Mouse (Mus musculus) left cerebral cortex, postnatal 14 days (tissue): Measurements from ENCODE around the gene Zfp184. TPM values are rescaled to one million over a fixed set of nuclear protein-coding genes. Genes with fewer than 3 reads are reported as not detected.

Source experiments
- DNase-seq, 2 experiments: peaks; one replicate each; pipeline ENCODE4 v3.0.0; 2021 to 2022; ENCODE audit warnings: low spot score in 2 of 2, mixed read lengths in 1 of 2
- intact Hi-C: fragments of 180-260 bp; cut with DNase I; formaldehyde crosslinking; loops from one replicate; pipeline ENCODE4 v1.15.1; 2025
- total RNA-seq, 2 experiments: library from RNA; stranded (reverse); gene quantifications; 2 replicates each; pipeline ENCODE4 v1.2.3; 2021

The Zfp184 gene
- total RNA-seq, 2 experiments from 2014 or later, result 2.8 to 4.0 TPM

DNA sequence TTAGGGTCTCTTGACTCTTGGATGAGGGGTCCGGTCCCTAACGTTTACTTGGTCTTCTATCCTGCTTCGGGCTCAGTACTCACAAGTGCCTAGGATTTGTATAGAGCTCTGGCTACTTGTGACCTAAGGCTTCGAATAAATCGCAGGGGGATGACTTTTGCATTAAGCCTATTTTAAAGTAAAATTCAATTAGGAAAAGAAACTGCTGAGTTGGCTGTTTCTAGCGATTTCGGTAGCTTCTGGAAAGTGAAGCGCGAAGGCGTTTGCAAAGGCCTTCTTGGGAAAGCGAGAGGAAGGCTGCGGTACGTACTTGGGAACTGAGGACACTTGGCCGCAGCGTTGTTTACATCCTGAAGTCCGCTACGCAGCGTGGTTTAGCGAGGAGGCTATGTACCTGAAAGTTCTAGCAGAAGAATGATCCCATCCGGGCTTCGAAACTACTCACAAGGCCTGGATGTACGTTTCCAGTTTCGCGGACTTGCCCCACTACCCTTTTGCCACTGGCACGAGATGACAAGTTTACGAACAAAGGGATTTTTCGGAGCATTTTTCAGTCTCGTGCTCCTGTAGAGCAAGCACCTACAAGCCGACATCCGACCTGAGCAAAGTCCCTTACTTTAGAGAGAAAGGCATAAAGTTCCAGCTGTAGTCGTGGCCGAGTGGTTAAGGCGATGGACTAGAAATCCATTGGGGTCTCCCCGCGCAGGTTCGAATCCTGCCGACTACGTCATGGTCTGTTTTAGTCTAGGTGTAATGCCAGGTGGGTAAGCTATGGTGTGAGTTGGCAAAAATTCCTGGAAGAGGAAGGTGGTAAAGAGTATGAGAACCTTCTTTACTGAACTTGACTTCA is 26.1 kb upstream of the Zfp184 start:
- DNase-seq, result peak in 1 of 2 experiments; percentile 52
- intact Hi-C loops, result loop anchor here (5.0 kb wide), 2 partner anchors 79 to 104 kb away; no protein-coding TSS in a partner anchor

DNA sequence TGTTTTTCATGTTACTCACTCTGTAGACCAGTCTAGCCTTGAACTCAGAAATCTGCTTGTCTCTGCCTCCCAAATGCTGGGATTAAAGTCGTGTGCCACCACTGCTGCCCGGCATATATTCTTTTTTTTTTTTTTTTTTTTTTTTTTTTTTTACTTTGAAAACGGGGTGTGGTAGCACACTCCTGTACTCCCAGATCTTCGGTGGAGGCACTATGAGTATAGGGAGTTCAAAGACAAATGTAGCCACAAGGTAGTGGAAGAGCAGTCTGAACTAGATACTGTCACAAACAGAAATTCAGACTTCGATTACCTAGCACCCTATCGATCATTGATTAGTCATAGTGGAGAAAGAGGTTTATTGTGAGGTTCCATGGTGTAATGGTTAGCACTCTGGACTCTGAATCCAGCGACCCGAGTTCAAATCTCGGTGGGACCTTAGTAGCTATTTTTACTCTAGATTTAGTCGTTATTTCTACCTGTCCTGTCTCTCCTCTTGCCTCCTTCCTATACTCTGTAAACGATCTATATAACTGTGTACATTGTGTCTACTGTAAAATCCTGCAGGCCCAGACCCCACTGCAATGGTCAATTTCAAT is 25.0 kb upstream of the Zfp184 start:
- intact Hi-C loops, result loop anchor here (5.0 kb wide), 2 partner anchors 77 to 102 kb away; no protein-coding TSS in a partner anchor
- no peak for DNase-seq

GRCm38 (mm10) chr13:21920681-21921233 is 24.1 kb upstream of the Zfp184 start:
- no peak for DNase-seq

DNA sequence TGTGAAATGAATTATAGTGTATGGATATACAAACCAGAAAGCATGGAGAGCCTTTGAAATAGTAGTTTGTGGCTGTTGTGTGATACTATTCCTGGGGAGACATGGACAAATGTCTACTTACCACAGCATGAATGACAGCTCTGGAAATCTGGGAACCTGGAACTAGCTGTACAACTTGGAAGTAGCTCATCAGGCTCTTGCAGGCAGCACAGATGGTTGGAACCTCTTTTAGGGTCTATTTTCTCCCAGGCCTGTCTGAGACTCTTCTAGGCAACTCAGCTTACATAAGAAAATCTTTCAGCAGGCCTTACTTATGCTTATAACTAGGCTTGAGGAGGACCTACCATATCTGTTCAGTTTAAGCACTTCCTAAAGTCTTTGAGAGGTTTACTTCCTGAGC is 21.5 kb upstream of the Zfp184 start:
- intact Hi-C loops, result no loop called here
- DNase-seq, result no peak

More at GRCm38 (mm10) chr13:21920681-21921233, 24.1 kb upstream of the Zfp184 start:
- intact Hi-C loops, result no loop called here

- DNase-seq, result no peak
- intact Hi-C loops, result no loop called here
Measured at GRCm38 (mm10) chr13:21924734-21925335, 20.1 kb upstream of the Zfp184 start.

DNA sequence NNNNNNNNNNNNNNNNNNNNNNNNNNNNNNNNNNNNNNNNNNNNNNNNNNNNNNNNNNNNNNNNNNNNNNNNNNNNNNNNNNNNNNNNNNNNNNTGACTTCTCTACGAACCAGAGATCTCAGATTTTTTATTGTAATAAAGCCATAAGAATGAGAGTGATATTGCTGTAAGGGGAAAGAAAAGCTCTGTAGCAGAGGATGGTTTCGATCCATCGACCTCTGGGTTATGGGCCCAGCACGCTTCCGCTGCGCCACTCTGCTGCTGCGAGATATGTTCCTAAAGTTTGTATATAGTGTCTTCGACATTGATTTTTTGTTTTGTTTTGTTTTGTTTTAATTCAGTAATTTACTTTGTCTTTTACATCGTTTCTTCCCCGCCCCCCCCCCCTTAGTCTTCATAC is 13.9 kb upstream of the Zfp184 start:
- DNase-seq, result no peak
- intact Hi-C loops, result no loop called here

DNA sequence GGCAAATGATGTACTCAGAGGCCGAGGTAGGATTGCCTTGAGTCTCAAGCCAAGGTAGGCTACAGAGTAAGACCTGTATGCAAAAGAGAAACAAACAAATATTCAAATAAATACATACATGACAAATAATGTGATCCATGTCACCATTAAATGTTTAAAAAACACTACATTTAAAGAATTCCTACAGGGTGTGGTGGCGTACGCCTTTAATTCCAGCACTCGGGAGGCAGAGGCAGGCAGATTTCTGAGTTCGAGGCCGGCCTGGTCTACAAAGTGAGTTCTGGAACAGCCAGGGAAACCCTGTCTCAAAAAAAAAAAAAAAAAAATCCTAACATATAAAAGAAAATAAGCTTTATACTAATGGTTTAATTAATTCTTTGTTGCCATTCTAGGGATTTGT is 13.2 kb upstream of the Zfp184 start:
- intact Hi-C loops, result no loop called here
- DNase-seq, result no peak

DNA sequence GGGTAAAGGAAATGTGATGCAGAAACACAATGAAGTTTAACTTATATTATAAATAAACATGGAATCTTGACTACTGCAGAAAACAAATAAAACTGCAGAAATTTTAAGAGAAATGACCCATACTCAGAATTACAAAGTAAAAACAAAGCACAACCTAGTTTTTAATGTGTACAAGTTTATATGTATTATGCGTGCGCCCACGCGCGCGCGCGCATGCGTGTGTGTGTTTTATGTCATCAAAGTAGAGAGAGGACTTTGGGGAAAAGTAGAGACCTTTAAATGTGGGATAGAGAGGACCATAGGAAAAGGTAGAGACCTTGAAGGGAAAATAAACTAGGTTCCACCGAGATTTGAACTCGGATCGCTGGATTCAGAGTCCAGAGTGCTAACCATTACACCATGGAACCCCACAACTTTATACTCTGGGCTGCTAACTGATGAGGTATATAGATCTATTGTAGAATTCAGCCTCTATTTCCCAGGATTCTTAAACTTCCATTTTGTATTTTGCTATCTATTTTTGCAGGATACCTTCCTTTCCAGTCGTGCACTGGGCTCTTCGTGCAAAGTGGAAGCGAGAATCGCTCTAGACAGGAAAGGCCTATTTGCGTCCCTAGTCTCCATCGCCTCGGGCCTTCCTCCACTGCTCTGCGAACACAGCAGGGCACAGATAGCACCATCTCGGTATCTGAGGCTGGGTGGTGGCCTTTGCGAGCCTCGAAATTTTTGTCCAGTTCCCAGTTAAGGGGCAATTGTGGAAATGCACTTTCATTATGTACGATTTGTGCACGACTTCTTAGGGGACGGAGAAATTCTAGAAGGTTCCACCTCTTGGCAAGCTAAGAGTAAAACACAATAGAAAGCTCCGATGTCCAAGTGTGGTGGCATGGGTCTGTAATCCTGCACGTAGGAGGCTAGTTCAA is 11.0 kb upstream of the Zfp184 start:
- intact Hi-C loops, result no loop called here
- DNase-seq, result peak in 1 of 2 experiments; percentile 49

DNA sequence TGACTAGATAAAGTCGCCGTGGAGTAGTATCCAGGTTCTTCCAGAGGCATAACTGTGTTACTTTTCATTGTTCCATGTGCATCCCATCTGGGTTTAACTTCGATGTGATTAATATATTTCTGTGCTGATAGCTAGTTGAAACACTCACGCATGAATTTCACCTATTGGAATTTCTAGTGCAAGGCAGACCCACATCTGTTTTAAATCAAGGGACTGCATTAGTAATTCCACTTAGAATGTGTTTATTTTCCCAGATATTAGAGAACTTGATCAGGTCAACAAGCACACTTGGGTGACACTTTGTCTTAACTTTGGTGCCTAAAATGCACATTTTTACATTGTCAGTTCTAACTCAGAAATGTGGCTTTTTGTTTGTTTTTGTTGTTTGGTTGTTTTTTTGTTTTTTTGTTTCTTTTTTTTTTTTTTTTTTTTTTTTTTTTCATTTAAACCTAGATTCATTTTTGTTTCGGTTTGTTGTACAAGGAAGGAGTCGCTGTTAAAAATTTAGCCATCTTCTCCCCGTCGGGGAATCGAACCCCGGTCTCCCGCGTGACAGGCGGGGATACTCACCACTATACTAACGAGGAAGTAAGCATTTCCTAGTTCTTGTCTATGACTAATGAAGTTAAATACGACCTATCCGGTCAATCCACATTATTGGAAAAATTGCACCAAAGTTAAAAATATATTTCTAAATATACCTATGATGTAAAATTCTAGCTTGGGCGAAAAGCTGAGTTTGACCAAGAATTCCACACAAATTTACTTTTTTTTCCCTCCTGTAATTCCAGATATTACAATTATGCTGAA is 9.7 kb upstream of the Zfp184 start:
- intact Hi-C loops, result no loop called here
- DNase-seq, result peak; percentile 32 to 73

DNA sequence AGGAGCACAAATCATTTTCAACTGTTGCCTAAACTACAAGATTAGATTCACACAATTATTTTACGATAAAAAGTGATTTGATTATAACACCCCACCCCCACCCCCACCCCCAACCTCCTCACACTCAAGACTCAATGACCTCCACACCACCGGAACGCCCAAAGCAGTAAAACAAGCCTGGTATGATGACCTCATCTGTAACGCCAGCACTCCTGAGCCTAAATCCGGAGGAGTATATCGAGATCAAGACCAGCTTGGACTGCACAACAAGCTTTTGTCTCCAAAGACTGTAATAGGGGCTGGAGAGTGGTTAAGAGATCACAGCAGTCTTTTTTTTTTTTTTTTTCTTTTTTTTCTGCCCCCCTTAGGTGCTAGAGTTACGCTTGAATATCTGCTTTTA is 9.1 kb upstream of the Zfp184 start:
- intact Hi-C loops, result no loop called here
- no peak for DNase-seq

DNA sequence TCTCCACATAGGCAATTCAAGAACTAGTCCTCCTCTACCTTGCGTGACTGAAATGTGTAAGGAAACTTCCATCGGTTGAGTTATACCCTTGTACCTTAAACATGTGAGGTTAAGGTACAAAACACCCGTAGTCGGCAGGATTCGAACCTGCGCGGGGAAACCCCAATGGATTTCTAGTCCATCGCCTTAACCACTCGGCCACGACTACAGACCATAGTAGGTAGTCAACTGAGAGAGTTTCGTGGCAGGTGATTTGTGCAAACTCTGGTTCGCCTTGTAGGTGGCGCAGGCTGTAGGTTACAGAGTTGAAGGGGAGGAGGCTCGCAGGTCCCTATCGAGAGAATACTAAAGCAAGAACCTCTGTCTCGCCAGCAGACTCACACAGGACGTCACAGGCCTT is 7.9 kb upstream of the Zfp184 start:
- peak in 1 of 2 experiments; percentile 66 for DNase-seq
- intact Hi-C loops, result no loop called here

DNA sequence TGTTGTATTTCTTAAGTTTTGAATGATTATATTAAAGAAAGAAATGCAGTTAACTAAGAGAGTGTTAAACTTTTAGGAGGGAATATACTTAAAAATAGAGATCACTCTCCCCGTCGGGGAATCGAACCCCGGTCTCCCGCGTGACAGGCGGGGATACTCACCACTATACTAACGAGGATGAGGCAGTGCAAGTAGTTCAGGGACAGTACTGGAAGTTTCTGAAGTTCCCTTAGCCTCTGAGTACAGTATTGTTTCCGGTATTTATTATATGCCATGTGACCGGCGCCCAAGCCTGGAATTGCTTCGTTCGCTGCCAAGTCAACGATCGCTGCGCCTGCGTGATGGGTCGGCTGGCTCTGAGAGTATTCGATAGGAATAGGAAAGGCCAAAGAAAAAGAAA is 4.7 kb upstream of the Zfp184 start:
- intact Hi-C loops, result loop anchor here (5.0 to 10.0 kb wide), 3 partner anchors 775 to 1575 kb away; no protein-coding TSS in a partner anchor
- DNase-seq, result peak; percentile 90 to 97

- peak; percentile 85 to 93 for DNase-seq
- intact Hi-C loops, result loop anchor here (5.0 to 10.0 kb wide), 3 partner anchors 776 to 1574 kb away; no protein-coding TSS in a partner anchor
Measured at GRCm38 (mm10) chr13:21940811-21941321, 4.0 kb upstream of the Zfp184 start.

DNA sequence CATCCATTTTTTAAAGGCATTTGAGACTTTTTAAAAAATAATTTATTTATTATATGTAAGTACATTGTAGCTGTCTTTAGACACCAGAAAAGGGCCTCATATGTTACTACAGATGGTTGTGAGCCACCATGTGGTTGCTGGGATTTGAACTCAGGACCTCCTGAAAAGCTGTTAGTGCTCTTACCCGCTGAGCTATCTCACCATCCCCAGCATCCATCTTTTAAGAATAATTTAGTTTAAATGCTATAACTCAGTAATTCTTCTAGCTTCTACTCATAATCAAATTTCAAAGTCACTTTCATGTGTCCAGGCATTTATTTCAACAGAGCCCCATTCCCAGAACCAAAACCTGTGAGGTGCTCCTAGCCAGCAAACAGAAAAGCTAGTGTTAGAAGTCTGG is 1.2 kb upstream of the Zfp184 start:
- intact Hi-C loops, result loop anchor here (2.0 to 10.0 kb wide), 4 partner anchors 31 to 1571 kb away; no protein-coding TSS in a partner anchor
- no peak for DNase-seq

DNA sequence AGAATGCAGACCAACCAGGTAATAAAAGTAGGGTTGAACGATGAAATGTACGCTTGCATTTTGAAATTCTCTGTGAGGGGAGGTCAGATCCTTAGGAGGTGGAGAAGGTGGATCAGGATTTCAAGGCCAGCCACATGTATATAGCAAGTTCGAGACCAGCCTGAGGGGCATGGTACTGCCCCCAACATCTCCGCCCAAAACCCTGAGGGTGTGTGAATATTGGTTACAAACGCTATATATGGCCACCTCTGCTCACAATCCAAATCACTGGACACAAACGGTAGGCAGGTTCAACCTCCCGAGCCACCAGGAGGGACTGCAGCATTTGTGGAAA is 335 bp upstream of the Zfp184 start:
- intact Hi-C loops, result loop anchor here (2.0 to 10.0 kb wide), 4 partner anchors 30 to 1570 kb away; no protein-coding TSS in a partner anchor

DNA sequence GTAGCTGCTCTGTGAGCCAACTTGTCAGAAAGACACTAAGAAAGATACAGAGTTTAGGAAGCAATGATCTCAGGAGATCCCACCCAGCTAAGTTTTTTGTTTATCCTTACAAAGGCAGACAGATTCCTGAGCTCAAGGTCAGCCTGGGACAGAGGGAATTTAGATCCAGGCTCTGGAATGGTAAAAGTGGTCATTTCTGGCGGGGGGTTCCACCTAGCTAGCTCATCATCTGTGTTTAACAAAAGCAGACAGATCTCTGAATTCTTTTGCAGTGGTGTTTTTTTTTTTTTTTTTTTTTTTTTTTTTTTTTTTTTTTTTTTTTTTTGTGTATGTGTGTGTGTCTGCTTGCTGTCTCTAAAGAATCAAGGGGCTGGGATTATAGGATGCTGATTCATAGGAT is 24.4 kb downstream of the Zfp184 start:
- DNase-seq, result no peak
- intact Hi-C loops, result no loop called here

More for the DNA sequence above, 335 bp upstream of the Zfp184 start:
- DNase-seq, result no peak

- intact Hi-C loops, result no loop called here
Measured at GRCm38 (mm10) chr13:21969816-21970215, 24.9 kb downstream of the Zfp184 start.

DNA sequence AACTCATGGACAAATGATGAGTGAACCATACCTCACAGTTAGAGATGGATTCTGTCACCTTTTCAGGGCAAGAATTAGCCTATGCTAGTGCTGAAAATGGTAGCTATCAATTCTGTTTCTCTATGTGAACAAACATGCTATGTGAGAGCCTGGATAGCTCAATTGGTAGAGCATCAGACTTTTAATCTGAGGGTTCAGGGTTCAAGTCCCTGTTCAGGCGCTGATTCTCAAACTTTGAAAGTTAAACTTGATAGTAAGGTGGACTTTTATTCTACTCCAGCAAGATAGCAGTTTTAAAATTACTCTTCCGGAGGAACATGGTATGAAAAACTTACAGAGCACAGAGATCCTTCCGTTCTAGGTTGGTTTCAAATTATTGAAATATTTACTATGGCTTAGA is 26.7 kb downstream of the Zfp184 start:
- no peak for DNase-seq
- intact Hi-C loops, result no loop called here

More at GRCm38 (mm10) chr13:21969816-21970215, 24.9 kb downstream of the Zfp184 start:
- no peak for DNase-seq
